Mouse (Mus musculus) liver, adult 2 months (tissue): ENCODE results near the gene Clpx. TPM values are rescaled to one million over a fixed set of nuclear protein-coding genes. Genes with fewer than 3 reads are reported as not detected.

Experiments
- DNase-seq: peaks from one replicate; pipeline ENCODE4 v3.0.0-alpha.2; 2011; ENCODE audit warnings: low read depth, low spot score; ENCODE audit errors: extremely low read depth
- H3K27ac ChIP-seq: fragments of 200-500 bp; replicated peaks from 2 replicates; pipeline ENCODE4 v1.5.1; 2012; ENCODE audit warnings: low read depth, mild to moderate bottlenecking, control low read depth, inconsistent platforms, low read length; ENCODE audit not compliant: insufficient read depth
- H3K27me3 ChIP-seq: fragments of 200-500 bp; 2 replicates; pipeline ENCODE4 v1.6.1; 2012; ENCODE audit warnings: mild to moderate bottlenecking, moderate library complexity, low read length, inconsistent platforms; ENCODE audit not compliant: control insufficient read depth, insufficient read depth
- H3K36me3 ChIP-seq: fragments of 200-500 bp; 2 replicates; pipeline ENCODE4 v1.6.1; 2012; ENCODE audit warnings: low read length, inconsistent platforms; ENCODE audit not compliant: control insufficient read depth, insufficient read depth
- H3K4me1 ChIP-seq: fragments of 200-500 bp; 2 replicates; pipeline ENCODE4 v1.6.1; 2011; ENCODE audit warnings: low read length; ENCODE audit not compliant: control insufficient read depth, insufficient read depth
- H3K4me3 ChIP-seq: fragments of 200-500 bp; 2 replicates; pipeline ENCODE4 v1.5.1; 2011; ENCODE audit warnings: low read depth, mild to moderate bottlenecking, control low read depth, low read length, moderate library complexity; ENCODE audit not compliant: insufficient read depth
- H3K79me2 ChIP-seq: fragments of 200-500 bp; 2 replicates; pipeline ENCODE4 v1.6.1; 2012; ENCODE audit warnings: inconsistent platforms, mild to moderate bottlenecking, low read length, moderate library complexity; ENCODE audit not compliant: control insufficient read depth, insufficient read depth
- H3K9ac ChIP-seq: fragments of 200-500 bp; 2 replicates; pipeline ENCODE4 v1.6.1; 2012; ENCODE audit warnings: low read depth, mild to moderate bottlenecking, control low read depth, inconsistent platforms, low read length
- CTCF ChIP-seq: fragments of 200-500 bp; IDR thresholded peaks from 2 replicates; pipeline ENCODE4 v1.5.1; 2011; ENCODE audit warnings: low read depth, low read length, control low read depth
- POLR2A ChIP-seq: fragments of 200-500 bp; IDR thresholded peaks from 2 replicates; pipeline ENCODE4 v1.6.1; 2011; ENCODE audit warnings: low read length, control low read depth; ENCODE audit not compliant: insufficient read depth; ENCODE audit errors: extremely low read depth
- WGBS: fragments of 180-500 bp; shearing (Covaris S2); methylation state at CpG from one replicate; pipeline ENCODE4 v1.1.7; 2018; 5-methylcytosine and 5-hydroxymethylcytosine counted together
- polyA plus RNA-seq: library from polyadenylated mRNA; depleted of rRNA; stranded (reverse); fragments of >200 nt; gene quantifications from 2 replicates; pipeline ENCODE4 v1.2.3, GENCODE M21; 2012
- total RNA-seq: library from RNA; depleted of rRNA; stranded (reverse); fragments of >200 nt; gene quantifications from 2 replicates; pipeline ENCODE4 v1.2.3, GENCODE M21; 2014

Clpx gene
- total and polyA plus RNA-seq, 2 experiments, result 39.2 to 56.1 TPM

- peak overlapping the region; percentile 76 for H3K4me3 ChIP-seq
- H3K27me3 ChIP-seq, result no peaks in the 10 kb centered on the region
- under 1% methylated on average over 9 of the region's 9 CpGs for WGBS
- no peak for TF ChIP-seq CTCF
- TF ChIP-seq POLR2A, result no peak
- peaks cover 26% of the 10 kb centered on the region for H3K4me1 ChIP-seq
- H3K27ac ChIP-seq, result peak overlapping the region; percentile 97
- H3K36me3 ChIP-seq, result peaks cover 7% of the 10 kb centered on the region; the same call in 1 of the 2 replicates
- H3K9ac ChIP-seq, result peak overlapping the region; percentile 91
- DNase-seq, result peak; percentile 51
- H3K79me2 ChIP-seq, result peaks cover 17% of the 10 kb centered on the region; the same call in 1 of the 2 replicates
Measured at GRCm38 (mm10) chr9:65293580-65293972, 484 bp upstream of the Clpx start.

DNA sequence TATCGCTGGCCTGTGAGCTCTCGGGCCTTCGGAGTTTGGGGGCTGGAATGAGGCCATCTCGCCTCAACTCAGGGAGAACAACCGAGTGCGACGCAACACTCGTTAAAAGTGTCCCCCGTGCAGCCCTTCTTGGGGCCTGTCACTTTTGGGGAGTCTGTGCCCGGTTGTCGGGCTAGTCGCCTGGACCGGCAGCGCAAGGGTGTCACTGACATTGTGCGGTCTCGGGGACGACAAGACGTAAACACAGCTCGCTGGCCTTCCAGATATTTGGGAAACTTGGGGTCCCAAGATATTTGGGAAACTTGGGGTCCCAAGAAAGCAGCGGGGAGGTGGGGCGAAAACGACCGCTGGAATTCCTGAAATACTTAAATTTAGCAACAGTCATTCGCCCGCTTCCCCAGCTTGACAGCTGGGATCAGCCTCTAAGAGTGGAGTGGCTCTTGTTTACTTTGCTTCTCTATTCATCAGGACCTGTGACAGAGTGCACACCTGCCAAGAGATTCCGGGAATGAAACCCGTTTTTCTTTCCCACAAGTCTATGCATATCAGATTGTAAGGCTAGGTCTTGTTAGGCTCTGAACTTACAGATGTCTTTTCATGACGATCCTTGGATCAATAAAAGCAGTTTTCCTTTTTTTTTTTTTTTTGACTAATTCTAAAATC is 787 bp downstream of the Clpx start:
- no peaks in the 10 kb centered on the region for H3K27me3 ChIP-seq
- under 1% methylated on average over 28 of the region's 28 CpGs for WGBS
- TF ChIP-seq CTCF (no peak), POLR2A (no peak)
- peaks cover 26% of the 10 kb centered on the region; the same call in 1 of the 2 replicates for H3K79me2 ChIP-seq
- peak; percentile 92 for DNase-seq
- peak overlapping the region; percentile 90 for H3K27ac ChIP-seq
- H3K4me1 ChIP-seq, result peaks cover 28% of the 10 kb centered on the region
- peak overlapping the region; percentile 95 for H3K9ac ChIP-seq
- H3K36me3 ChIP-seq, result peaks cover 7% of the 10 kb centered on the region; the same call in 1 of the 2 replicates
- peak overlapping the region; percentile 91 for H3K4me3 ChIP-seq

- no peak for TF ChIP-seq POLR2A
- TF ChIP-seq CTCF, result no peak
- H3K27me3 ChIP-seq, result no peaks in the 10 kb centered on the region
- H3K36me3 ChIP-seq, result peaks cover 21% of the 10 kb centered on the region
- no peak overlapping the region for H3K9ac ChIP-seq
- no peak overlapping the region for H3K4me3 ChIP-seq
- peaks cover 31% of the 10 kb centered on the region for H3K4me1 ChIP-seq
- H3K27ac ChIP-seq, result peak overlapping the region; percentile 27
- WGBS, result 28% methylated on average over 2 of the region's 2 CpGs
- DNase-seq, result peak; percentile 94
- H3K79me2 ChIP-seq, result peaks cover 26% of the 10 kb centered on the region; the same call in 1 of the 2 replicates
Measured at GRCm38 (mm10) chr9:65297056-65297455, 3.0 kb downstream of the Clpx start.

DNA sequence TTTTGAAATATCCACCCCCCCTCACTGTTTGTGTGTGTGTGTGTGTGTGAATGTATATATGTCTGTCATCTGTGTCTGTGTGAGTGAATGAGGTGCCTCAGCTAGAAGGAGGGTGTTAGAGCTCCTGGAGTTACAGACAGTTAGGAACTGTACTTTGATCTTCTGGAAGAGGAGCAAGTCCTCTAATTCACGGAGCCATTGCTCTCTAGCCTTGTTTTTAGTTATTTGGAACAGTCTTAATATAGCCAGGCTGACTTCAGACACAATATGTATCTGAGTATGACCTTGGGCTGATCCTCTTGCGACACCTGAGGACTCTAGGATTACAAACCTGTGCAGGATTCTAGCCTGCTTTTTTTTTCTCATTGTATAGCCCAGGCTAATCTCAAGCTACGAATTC is 4.7 kb downstream of the Clpx start:
- Histone ChIP-seq H3K27ac (peak overlapping the region; percentile 16), H3K79me2 (peaks cover 23% of the 10 kb centered on the region; the same call in 1 of the 2 replicates), H3K4me1 (peaks cover 28% of the 10 kb centered on the region), H3K36me3 (peaks cover 34% of the 10 kb centered on the region), H3K9ac (no peak overlapping the region; the same call in 1 of the 2 replicates), H3K4me3 (no peak overlapping the region), H3K27me3 (no peaks in the 10 kb centered on the region)
- TF ChIP-seq CTCF (no peak), POLR2A (no peak)
- DNase-seq, result peak; percentile 81
- 22% methylated on average over 3 of the region's 3 CpGs for WGBS

GRCm38 (mm10) chr9:65299650-65300049 is 5.6 kb downstream of the Clpx start:
- Histone ChIP-seq H3K4me3 (no peak overlapping the region), H3K79me2 (peaks cover 18% of the 10 kb centered on the region; the same call in 1 of the 2 replicates), H3K27me3 (no peaks in the 10 kb centered on the region), H3K9ac (no peak overlapping the region), H3K27ac (no peak overlapping the region), H3K4me1 (peaks cover 32% of the 10 kb centered on the region), H3K36me3 (peaks cover 36% of the 10 kb centered on the region)
- 65% methylated on average over 7 of the region's 7 CpGs for WGBS
- DNase-seq, result peak; percentile 49
- TF ChIP-seq POLR2A, result no peak
- TF ChIP-seq CTCF, result no peak

GRCm38 (mm10) chr9:65302327-65302983 is 8.4 kb downstream of the Clpx start:
- peak; percentile 57 for DNase-seq
- H3K36me3 ChIP-seq, result peaks cover 40% of the 10 kb centered on the region
- H3K79me2 ChIP-seq, result peaks cover 18% of the 10 kb centered on the region; the same call in 1 of the 2 replicates
- 46% methylated on average over 4 of the region's 4 CpGs for WGBS
- no peak overlapping the region for H3K4me3 ChIP-seq
- no peaks in the 10 kb centered on the region for H3K27me3 ChIP-seq
- H3K9ac ChIP-seq, result no peak overlapping the region
- H3K4me1 ChIP-seq, result peaks cover 40% of the 10 kb centered on the region
- TF ChIP-seq POLR2A (no peak), CTCF (no peak)
- H3K27ac ChIP-seq, result no peak overlapping the region
